Mouse (Mus musculus): Measurements from ENCODE around the gene Dgki. TPM values are rescaled to one million over a fixed set of nuclear protein-coding genes. Genes with fewer than 3 reads are reported as not detected.

The Dgki gene
- 6.7 and 7.0 TPM in 2 replicates for polyA plus RNA-seq (2015; fragmentation: Nextera tagmentation; extraction: Ambion mirVana)

- under 1% methylated on average over 58 of the region's 65 CpGs for WGBS
- peak within 1 kb of the TSS; percentile 72 for H3K4me2 ChIP-seq
- peak within 1 kb of the TSS; percentile 91 for H3K9ac ChIP-seq
- ATAC-seq (ENCODE audit: low FRiP score, low read depth): peak; percentile 95
- no peaks in the 10 kb centered on the region for H3K36me3 ChIP-seq
- no peaks in the 10 kb centered on the region for H3K9me3 ChIP-seq
- peak within 1 kb of the TSS; percentile 93 for H3K4me3 ChIP-seq
- H3K4me1 ChIP-seq (replicated peaks): peaks cover 35% of the 10 kb centered on the region
- peak within 1 kb of the TSS; percentile 89 for H3K27ac ChIP-seq (replicated peaks)
- H3K27me3 ChIP-seq: no peaks in the 10 kb centered on the region
These were observed at the start of gene Dgki for GRCm38 (mm10) chr6:37299562-37300390. TSS of gene Dgki (minus strand) at chr6:37300184.

DNA sequence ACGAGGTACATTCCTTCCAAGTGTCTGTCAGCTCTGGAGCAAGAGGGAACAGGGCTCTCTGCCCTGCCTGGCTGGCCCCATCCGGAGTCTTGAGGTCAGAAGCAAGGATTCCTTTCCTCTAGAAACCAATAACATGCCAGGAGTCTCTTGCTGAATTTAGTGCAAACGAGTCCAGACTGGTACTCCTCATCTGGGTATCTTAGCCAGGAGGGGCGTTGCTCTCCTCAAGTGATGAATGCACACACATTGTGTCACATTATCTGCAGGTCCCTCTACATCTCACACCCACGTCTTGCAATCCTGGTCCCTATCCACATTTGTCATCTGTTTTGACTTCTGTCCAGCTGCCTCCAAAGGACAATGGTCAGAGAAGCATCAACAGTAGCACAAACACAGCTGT is 47.6 kb upstream of the Dgki start:
- Histone ChIP-seq H3K9me3 (no peaks in the 10 kb centered on the region), H3K9ac (no peak overlapping the region), H3K27ac (replicated peaks) (no peak overlapping the region), H3K4me1 (replicated peaks) (no peaks in the 10 kb centered on the region), H3K36me3 (no peaks in the 10 kb centered on the region), H3K4me2 (no peak overlapping the region), H3K27me3 (no peaks in the 10 kb centered on the region), H3K4me3 (no peak overlapping the region)
- WGBS: 74% methylated on average over 5 of the region's 5 CpGs
- no peak for ATAC-seq (ENCODE audit: low FRiP score, low read depth)

GRCm38 (mm10) chr6:37338055-37338454 is 38.1 kb upstream of the Dgki start:
- Histone ChIP-seq H3K27me3 (no peaks in the 10 kb centered on the region), H3K9ac (no peak overlapping the region), H3K4me1 (replicated peaks) (peaks cover 16% of the 10 kb centered on the region), H3K4me2 (no peak overlapping the region), H3K9me3 (no peaks in the 10 kb centered on the region), H3K27ac (replicated peaks) (no peak overlapping the region), H3K36me3 (no peaks in the 10 kb centered on the region), H3K4me3 (no peak overlapping the region)
- ATAC-seq (ENCODE audit: low FRiP score, low read depth): no peak
- WGBS: 90% methylated on average over 5 of the region's 5 CpGs

DNA sequence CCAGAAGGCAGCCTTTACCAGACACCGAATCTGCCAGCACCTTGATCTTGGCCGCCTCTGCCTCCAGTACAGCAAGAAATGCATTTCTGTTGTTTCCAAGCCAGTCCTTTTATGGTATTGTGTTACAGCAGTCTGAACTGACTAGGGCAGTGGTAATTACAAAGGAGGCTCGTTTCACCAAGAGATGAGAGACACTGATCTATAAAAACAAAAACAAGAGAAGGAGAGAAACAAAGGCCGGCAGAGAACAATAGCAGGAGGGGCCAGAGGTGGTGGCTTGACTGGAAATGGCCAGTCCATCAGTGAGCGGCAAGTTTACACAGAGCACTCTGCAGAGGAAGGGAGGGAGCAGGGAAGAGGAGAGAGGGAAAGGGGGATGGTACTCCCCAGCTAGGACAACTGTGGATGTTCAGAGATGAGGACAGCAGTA is 36.9 kb upstream of the Dgki start:
- peaks cover 16% of the 10 kb centered on the region for H3K4me1 ChIP-seq (replicated peaks)
- H3K4me3 ChIP-seq: no peak overlapping the region
- H3K27me3 ChIP-seq: no peaks in the 10 kb centered on the region
- H3K4me2 ChIP-seq: no peak overlapping the region
- H3K9me3 ChIP-seq: no peaks in the 10 kb centered on the region
- no peaks in the 10 kb centered on the region for H3K36me3 ChIP-seq
- peak overlapping the region; percentile 66 for H3K27ac ChIP-seq (replicated peaks)
- WGBS: 7% methylated on average over 5 of the region's 5 CpGs
- H3K9ac ChIP-seq: no peak overlapping the region
- peak; percentile 66; the same call in 1 of the 2 replicates for ATAC-seq (ENCODE audit: low FRiP score, low read depth)

DNA sequence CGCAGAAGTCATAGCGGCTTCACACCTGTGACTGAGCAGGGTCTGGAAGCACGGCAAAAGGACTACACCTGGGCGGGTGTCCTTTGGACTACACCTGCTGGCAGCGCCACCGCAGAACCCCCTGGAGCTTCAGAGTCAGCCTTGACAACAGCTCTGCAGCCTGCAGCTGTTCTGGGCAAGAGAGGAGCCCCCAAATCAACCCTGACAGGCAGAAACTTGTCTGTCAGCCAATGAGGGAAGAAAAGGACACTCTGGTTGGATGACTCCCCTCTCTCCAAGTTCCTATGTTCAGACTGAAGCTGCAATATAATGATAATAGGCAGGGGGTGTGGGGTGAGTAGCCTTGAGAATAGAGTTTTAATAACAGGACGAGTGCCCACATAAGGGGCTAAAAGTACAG is 36.4 kb upstream of the Dgki start:
- Histone ChIP-seq H3K9ac (no peak overlapping the region), H3K36me3 (no peaks in the 10 kb centered on the region), H3K4me1 (replicated peaks) (peaks cover 16% of the 10 kb centered on the region), H3K4me3 (no peak overlapping the region), H3K4me2 (no peak overlapping the region), H3K27ac (replicated peaks) (peak overlapping the region; percentile 66), H3K9me3 (no peaks in the 10 kb centered on the region), H3K27me3 (no peaks in the 10 kb centered on the region)
- ATAC-seq (ENCODE audit: low FRiP score, low read depth): peak; percentile 45; the same call in 1 of the 2 replicates
- WGBS: 45% methylated on average over 7 of the region's 7 CpGs

DNA sequence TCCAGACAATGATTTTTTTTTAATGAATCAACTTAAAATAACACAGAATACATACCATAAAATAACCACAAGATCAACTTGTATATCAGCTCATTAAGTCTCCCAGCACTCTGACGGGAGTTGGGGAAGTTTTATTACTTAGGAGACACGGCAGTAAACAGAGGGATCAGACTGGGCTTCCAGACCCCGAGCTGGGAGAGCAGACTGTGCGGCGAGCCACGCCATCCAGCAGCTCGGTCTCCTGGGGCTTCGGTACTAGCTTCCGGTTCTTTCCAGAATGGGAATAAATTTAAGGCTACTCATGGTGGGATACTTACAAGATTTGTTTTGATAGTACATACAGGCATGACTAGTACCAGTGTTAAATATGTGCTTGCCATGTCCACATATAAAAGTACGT is 32.9 kb upstream of the Dgki start:
- Histone ChIP-seq H3K27me3 (no peaks in the 10 kb centered on the region), H3K36me3 (no peaks in the 10 kb centered on the region), H3K9ac (no peak overlapping the region), H3K9me3 (no peaks in the 10 kb centered on the region), H3K4me3 (no peak overlapping the region), H3K27ac (replicated peaks) (no peak overlapping the region), H3K4me1 (replicated peaks) (peaks cover 45% of the 10 kb centered on the region), H3K4me2 (no peak overlapping the region)
- no peak for ATAC-seq (ENCODE audit: low FRiP score, low read depth)
- 72% methylated on average over 10 of the region's 10 CpGs for WGBS

GRCm38 (mm10) chr6:37329901-37330864 is 30.2 kb upstream of the Dgki start:
- Histone ChIP-seq H3K4me1 (replicated peaks) (peaks cover 44% of the 10 kb centered on the region), H3K9ac (no peak overlapping the region), H3K27ac (replicated peaks) (peak overlapping the region; percentile 78), H3K36me3 (no peaks in the 10 kb centered on the region), H3K27me3 (no peaks in the 10 kb centered on the region), H3K4me2 (no peak overlapping the region), H3K9me3 (no peaks in the 10 kb centered on the region), H3K4me3 (no peak overlapping the region)
- ATAC-seq (ENCODE audit: low FRiP score, low read depth): peak; percentile 83
- 28% methylated on average over 5 of the region's 5 CpGs for WGBS

DNA sequence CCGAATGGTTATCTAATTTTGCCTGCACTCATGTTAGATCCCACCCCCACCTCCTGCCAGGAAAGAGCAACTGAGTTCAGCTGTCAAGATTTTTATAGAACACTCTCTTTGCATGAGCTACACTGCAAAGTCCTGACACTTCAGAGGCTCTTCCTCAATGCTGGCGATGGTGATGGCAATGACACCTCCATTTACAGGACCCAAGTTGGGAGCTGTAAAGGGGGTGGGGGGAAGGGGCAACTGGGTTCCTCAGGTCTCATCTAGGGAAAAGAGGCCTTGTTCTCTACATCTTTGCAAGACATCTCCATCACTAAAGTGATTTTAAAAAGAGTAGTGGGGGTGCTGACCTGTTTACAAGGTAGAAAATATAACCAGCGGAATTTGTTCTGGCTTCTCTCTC is 29.4 kb upstream of the Dgki start:
- Histone ChIP-seq H3K36me3 (no peaks in the 10 kb centered on the region), H3K9me3 (no peaks in the 10 kb centered on the region), H3K4me2 (no peak overlapping the region), H3K4me3 (no peak overlapping the region), H3K27me3 (no peaks in the 10 kb centered on the region), H3K4me1 (replicated peaks) (peaks cover 44% of the 10 kb centered on the region), H3K9ac (no peak overlapping the region), H3K27ac (replicated peaks) (peak overlapping the region; percentile 78; the same call in 1 of the 2 replicates)
- no peak for ATAC-seq (ENCODE audit: low FRiP score, low read depth)
- 74% methylated on average over 3 of the region's 3 CpGs for WGBS

DNA sequence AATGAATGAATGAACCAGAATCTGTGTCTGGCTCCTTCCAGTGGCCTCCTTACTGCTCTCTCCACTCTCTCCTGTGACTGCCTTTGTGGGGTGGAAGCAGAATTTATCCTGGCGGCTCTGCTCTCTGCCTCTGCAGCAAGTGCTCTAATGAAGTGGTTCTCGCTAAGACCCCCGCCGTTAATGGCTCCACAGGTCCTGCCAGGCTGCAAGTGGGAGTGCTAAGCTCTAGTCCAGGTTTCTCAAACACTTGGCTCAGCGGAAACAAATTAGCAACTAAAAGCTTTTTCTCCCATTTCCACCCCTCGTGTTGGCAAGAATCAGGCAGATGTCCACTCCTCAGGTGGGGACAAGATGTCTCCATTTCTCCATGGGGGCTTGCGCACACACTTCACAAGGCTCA is 28.7 kb upstream of the Dgki start:
- H3K36me3 ChIP-seq: no peaks in the 10 kb centered on the region
- H3K27ac ChIP-seq (replicated peaks): 0 out of 2 replicates have a peak overlapping the region, but pooled peaks have one; percentile 78
- peaks cover 44% of the 10 kb centered on the region for H3K4me1 ChIP-seq (replicated peaks)
- no peak overlapping the region for H3K9ac ChIP-seq
- 38% methylated on average over 7 of the region's 7 CpGs for WGBS
- H3K27me3 ChIP-seq: no peaks in the 10 kb centered on the region
- ATAC-seq (ENCODE audit: low FRiP score, low read depth): no peak
- no peak overlapping the region for H3K4me2 ChIP-seq
- H3K4me3 ChIP-seq: no peak overlapping the region
- no peaks in the 10 kb centered on the region for H3K9me3 ChIP-seq

- Histone ChIP-seq H3K36me3 (no peaks in the 10 kb centered on the region), H3K9me3 (no peaks in the 10 kb centered on the region), H3K27me3 (no peaks in the 10 kb centered on the region), H3K9ac (no peak overlapping the region), H3K27ac (replicated peaks) (no peak overlapping the region), H3K4me2 (no peak overlapping the region), H3K4me3 (no peak overlapping the region), H3K4me1 (replicated peaks) (peaks cover 44% of the 10 kb centered on the region)
- ATAC-seq (ENCODE audit: low FRiP score, low read depth): no peak
- WGBS: 48% methylated on average over 6 of the region's 6 CpGs
These were observed 27.5 kb upstream of the Dgki start for GRCm38 (mm10) chr6:37327519-37327918.

DNA sequence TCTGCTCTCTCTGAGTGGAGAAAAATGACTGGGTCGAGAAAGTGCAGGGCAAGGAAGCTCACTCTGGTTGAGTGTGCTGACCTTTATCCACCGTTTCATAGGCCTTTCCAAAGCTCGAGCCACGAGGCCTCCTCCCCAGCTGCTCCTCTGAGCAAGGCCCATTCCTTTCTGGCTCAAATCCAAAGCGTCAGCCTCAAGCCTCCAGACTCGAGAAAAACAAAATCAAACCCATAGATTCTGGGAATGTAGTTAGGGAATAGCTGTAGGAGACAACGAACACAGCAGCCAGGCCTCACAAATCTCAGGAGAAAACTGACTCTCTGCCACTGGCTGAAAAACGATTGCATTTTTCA is 26.6 kb upstream of the Dgki start:
- H3K36me3 ChIP-seq: no peaks in the 10 kb centered on the region
- no peak overlapping the region for H3K4me3 ChIP-seq
- H3K9me3 ChIP-seq: no peaks in the 10 kb centered on the region
- H3K27ac ChIP-seq (replicated peaks): 0 out of 2 replicates have a peak overlapping the region, but pooled peaks have one; percentile 22
- no peak for ATAC-seq (ENCODE audit: low FRiP score, low read depth)
- no peak overlapping the region for H3K4me2 ChIP-seq
- whole genome bisulfite sequencing: 28% methylated on average over 8 of the region's 8 CpGs
- no peaks in the 10 kb centered on the region for H3K27me3 ChIP-seq
- peaks cover 44% of the 10 kb centered on the region for H3K4me1 ChIP-seq (replicated peaks)
- no peak overlapping the region for H3K9ac ChIP-seq

All from hindbrain, embryonic 15.5 days (tissue).